Mouse (Mus musculus) heart, embryonic 11.5 days (tissue): ENCODE results near the gene Plcb1. TPM values are rescaled to one million over a fixed set of nuclear protein-coding genes. Genes with fewer than 3 reads are reported as not detected.

Source experiments
- ATAC-seq: fragments of 200-750 bp; cut with Nextera tagmentation; replicated peaks from 2 replicates; pipeline ENCODE4 v1.8.0; 2017; ENCODE audit warnings: moderate library complexity; ENCODE audit not compliant: insufficient number of reproducible peaks, low FRiP score, low TSS enrichment
- H3K27ac ChIP-seq: fragments of 300-500 bp; sonication (generic); 2 replicates; pipeline ENCODE4 v1.5.1; 2014; ENCODE audit warnings: mild to moderate bottlenecking, low read depth, low read length
- H3K27me3 ChIP-seq: fragments of 300-500 bp; sonication (generic); 2 replicates; pipeline ENCODE4 v1.6.1; 2014; ENCODE audit warnings: mild to moderate bottlenecking, low read length, mixed read lengths; ENCODE audit not compliant: control insufficient read depth, insufficient read depth
- H3K36me3 ChIP-seq: fragments of 300-500 bp; sonication (generic); 2 replicates; pipeline ENCODE4 v1.6.1; 2014; ENCODE audit warnings: mild to moderate bottlenecking, low read length, moderate library complexity, mixed read lengths; ENCODE audit not compliant: control insufficient read depth, insufficient read depth
- H3K4me1 ChIP-seq: fragments of 300-500 bp; sonication (generic); 2 replicates; pipeline ENCODE4 v1.6.1; 2014; ENCODE audit warnings: low read length; ENCODE audit not compliant: control insufficient read depth, insufficient read depth
- H3K4me2 ChIP-seq: fragments of 300-500 bp; sonication (generic); 2 replicates; pipeline ENCODE4 v1.6.1; 2014; ENCODE audit warnings: mild to moderate bottlenecking, moderate library complexity
- H3K4me3 ChIP-seq: fragments of 300-500 bp; sonication (generic); 2 replicates; pipeline ENCODE4 v1.5.1; 2014; ENCODE audit warnings: low read depth, low read length
- H3K9ac ChIP-seq: fragments of 300-500 bp; sonication (generic); 2 replicates; pipeline ENCODE4 v1.6.1; 2014; ENCODE audit warnings: mild to moderate bottlenecking, low read depth, low read length, moderate library complexity
- H3K9me3 ChIP-seq: fragments of 300-500 bp; sonication (generic); replicated peaks from 2 replicates; pipeline ENCODE4 v1.6.1; 2016; ENCODE audit warnings: low read length; ENCODE audit not compliant: control insufficient read depth
- WGBS: fragments of 180-500 bp; shearing (Covaris S2); extraction: QIAGEN DNeasy Blood & Tissue Kit; methylation state at CpG from one replicate; pipeline ENCODE4 v1.1.7; 2014; ENCODE audit not compliant: insufficient replicate concordance; 5-methylcytosine and 5-hydroxymethylcytosine counted together
- polyA plus RNA-seq: library from polyadenylated mRNA; unstranded; fragments of >200 nt; fragmentation: Nextera tagmentation; extraction: Ambion mirVana; gene quantifications from 2 replicates; pipeline ENCODE4 v1.2.1, GENCODE M21; 2014

Plcb1 gene
- polyA plus RNA-seq, 1 experiment from 2014 or later, result 7.2 TPM

DNA sequence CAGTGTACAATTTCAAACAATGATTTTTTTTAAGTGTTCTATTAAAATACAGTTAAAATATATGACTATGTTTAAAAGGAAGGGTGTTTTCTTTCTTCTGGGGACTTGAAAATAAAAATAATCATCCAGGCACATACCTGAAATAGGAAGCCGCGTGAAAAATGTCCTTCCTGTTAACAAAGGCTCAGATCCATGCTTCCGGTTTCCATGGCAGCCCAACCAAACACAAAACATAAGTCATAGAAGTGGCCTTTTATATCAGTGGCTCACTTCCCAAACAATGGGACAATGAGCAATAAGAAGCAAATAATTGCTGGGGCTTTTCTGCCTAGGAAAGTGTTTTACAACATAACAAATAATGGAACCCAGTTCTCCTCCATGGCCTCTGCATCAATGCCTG, 473.3 kb downstream of the Plcb1 start:
- Histone ChIP-seq H3K36me3 (no peaks in the 10 kb centered on the region), H3K4me3 (no peak overlapping the region), H3K4me1 (peaks cover 3% of the 10 kb centered on the region; the same call in 1 of the 2 replicates), H3K9ac (no peak overlapping the region), H3K27me3 (no peaks in the 10 kb centered on the region), H3K4me2 (no peak overlapping the region), H3K9me3 (no peaks in the 10 kb centered on the region), H3K27ac (no peak overlapping the region)
- WGBS, result 81% methylated on average over 3 of the region's 3 CpGs
- no peak for ATAC-seq

DNA sequence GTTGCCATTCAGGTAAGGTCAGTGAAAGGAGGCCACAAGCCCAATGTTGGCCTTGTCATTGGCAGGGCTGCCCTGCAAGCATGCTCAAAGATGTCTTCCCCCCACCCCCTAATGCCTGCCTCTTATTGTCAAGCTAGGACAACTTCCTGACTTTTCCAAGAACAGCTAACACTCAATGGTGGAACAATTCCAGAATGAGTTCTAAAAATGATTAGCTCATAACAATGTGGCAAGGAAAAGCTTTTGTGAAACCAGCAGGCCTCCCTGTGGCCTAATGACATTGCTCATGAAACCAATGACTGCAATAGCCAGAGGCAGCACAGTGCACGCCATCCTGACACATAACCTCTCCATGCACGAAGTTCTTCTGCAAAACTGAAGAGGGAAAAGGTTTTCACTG, 478.1 kb downstream of the Plcb1 start:
- WGBS, result 75% methylated on average over 2 of the region's 2 CpGs
- Histone ChIP-seq H3K27me3 (no peaks in the 10 kb centered on the region), H3K4me2 (no peak overlapping the region), H3K4me3 (no peak overlapping the region), H3K4me1 (no peaks in the 10 kb centered on the region), H3K9ac (no peak overlapping the region), H3K27ac (no peak overlapping the region), H3K36me3 (no peaks in the 10 kb centered on the region), H3K9me3 (no peaks in the 10 kb centered on the region)
- ATAC-seq, result no peak

DNA sequence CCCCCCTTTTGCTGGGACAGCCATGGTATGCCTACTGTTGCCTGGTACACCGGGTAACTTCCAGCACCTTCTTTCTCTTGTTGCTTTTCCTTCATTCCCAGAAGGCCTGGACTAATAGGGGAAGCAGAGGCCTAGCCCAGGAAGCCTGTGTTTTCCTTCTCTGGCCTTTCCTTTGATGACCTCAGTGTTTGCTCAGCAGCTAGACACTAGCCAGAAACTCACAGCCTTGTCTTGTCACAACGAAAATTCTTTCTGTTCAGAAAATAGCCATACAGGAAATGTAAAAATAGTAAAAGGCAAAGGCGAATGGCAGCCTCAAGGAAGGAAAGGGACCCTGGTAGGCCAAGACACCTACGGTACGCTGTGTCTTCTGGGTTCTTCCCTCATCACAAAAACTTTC, 489.1 kb downstream of the Plcb1 start:
- Histone ChIP-seq H3K27me3 (no peaks in the 10 kb centered on the region), H3K4me2 (no peak overlapping the region), H3K9me3 (no peaks in the 10 kb centered on the region), H3K9ac (no peak overlapping the region), H3K36me3 (no peaks in the 10 kb centered on the region), H3K4me1 (peaks cover 19% of the 10 kb centered on the region), H3K4me3 (no peak overlapping the region), H3K27ac (peak overlapping the region; percentile 54; the same call in 1 of the 2 replicates)
- ATAC-seq, result peak; percentile 72; the same call in 1 of the 2 replicates
- 41% methylated on average over 5 of the region's 5 CpGs for WGBS

DNA sequence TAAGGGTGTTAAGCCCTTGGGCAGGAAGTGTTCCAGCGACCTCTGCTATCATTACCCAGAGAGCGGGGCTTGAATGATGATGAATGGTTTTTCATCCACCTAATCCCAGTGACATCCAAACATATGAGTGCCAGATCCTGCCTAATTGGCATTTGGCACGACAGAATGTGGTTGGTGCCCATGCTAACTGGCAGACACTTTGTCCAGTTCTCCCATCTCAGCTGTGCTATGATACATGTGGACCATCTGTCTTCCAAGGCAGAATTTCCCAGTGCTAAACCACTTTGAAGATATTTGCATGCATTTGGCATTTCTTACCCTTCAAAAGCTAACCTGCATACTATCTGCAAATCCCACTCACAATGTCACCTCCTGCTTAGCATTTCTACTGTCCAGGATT, 492.6 kb downstream of the Plcb1 start:
- Histone ChIP-seq H3K4me3 (no peak overlapping the region), H3K27ac (no peak overlapping the region), H3K27me3 (no peaks in the 10 kb centered on the region), H3K36me3 (no peaks in the 10 kb centered on the region), H3K4me1 (peaks cover 19% of the 10 kb centered on the region), H3K9ac (no peak overlapping the region), H3K4me2 (no peak overlapping the region; the same call in 1 of the 2 replicates), H3K9me3 (no peaks in the 10 kb centered on the region)
- WGBS, result 49% methylated on average over 3 of the region's 3 CpGs
- ATAC-seq, result no peak

GRCm38 (mm10) chr2:135279026-135279425, 493.2 kb downstream of the Plcb1 start:
- ATAC-seq, result no peak
- peaks cover 19% of the 10 kb centered on the region for H3K4me1 ChIP-seq
- no peaks in the 10 kb centered on the region for H3K9me3 ChIP-seq
- WGBS, result 18% methylated on average over 6 of the region's 6 CpGs
- H3K27me3 ChIP-seq, result no peaks in the 10 kb centered on the region
- H3K27ac ChIP-seq, result no peak overlapping the region
- H3K4me3 ChIP-seq, result no peak overlapping the region
- H3K36me3 ChIP-seq, result no peaks in the 10 kb centered on the region
- no peak overlapping the region for H3K9ac ChIP-seq
- H3K4me2 ChIP-seq, result peak overlapping the region; percentile 27; the same call in 1 of the 2 replicates

- 61% methylated on average over 3 of the region's 3 CpGs for WGBS
- no peak overlapping the region for H3K9ac ChIP-seq
Observed at GRCm38 (mm10) chr2:135283783-135284182, 497.9 kb downstream of the Plcb1 start.

DNA sequence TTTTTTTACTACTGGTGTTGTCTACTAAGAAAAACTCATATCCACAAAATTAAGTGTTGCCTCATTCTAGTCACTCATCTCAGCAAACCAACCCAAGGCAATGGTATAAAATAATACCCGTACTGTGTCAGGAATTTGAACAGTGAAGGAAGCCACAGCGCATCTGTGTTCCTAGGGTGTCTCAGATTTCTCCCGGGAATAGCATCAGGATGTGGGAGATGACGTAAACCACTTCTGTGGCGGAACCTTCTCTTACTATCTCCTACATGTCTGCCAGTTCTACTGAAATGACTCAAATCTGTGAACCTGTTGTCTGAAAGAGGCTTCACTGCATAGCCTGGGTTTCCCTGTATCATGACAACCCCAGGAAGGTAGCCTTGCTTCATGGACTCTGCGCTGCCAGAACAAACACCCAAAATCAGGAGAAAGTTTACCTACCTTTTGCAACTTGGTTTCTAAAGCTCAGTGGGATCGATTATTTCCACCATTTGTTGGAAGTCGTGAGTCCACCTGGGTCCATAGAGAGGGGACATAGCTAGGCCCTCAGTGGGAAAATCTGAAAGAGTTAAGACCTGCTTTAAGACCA, 510.4 kb downstream of the Plcb1 start:
- Histone ChIP-seq H3K4me1 (no peaks in the 10 kb centered on the region), H3K36me3 (no peaks in the 10 kb centered on the region), H3K4me3 (no peak overlapping the region), H3K27me3 (no peaks in the 10 kb centered on the region), H3K27ac (no peak overlapping the region), H3K9ac (no peak overlapping the region), H3K9me3 (no peaks in the 10 kb centered on the region), H3K4me2 (no peak overlapping the region)
- ATAC-seq, result no peak
- 78% methylated on average over 8 of the region's 8 CpGs for WGBS

More at GRCm38 (mm10) chr2:135283783-135284182, 497.9 kb downstream of the Plcb1 start:
- Histone ChIP-seq H3K4me3 (no peak overlapping the region), H3K36me3 (no peaks in the 10 kb centered on the region), H3K9me3 (no peaks in the 10 kb centered on the region), H3K4me1 (peaks cover 7% of the 10 kb centered on the region), H3K27me3 (no peaks in the 10 kb centered on the region), H3K27ac (no peak overlapping the region), H3K4me2 (no peak overlapping the region)
- ATAC-seq, result no peak

GRCm38 (mm10) chr2:135300480-135300879, 514.6 kb downstream of the Plcb1 start:
- Histone ChIP-seq H3K9me3 (no peaks in the 10 kb centered on the region), H3K9ac (no peak overlapping the region), H3K36me3 (no peaks in the 10 kb centered on the region), H3K27me3 (no peaks in the 10 kb centered on the region), H3K4me2 (no peak overlapping the region), H3K4me3 (no peak overlapping the region), H3K27ac (no peak overlapping the region), H3K4me1 (no peaks in the 10 kb centered on the region)
- 88% methylated on average over 1 of the region's 1 CpGs for WGBS
- ATAC-seq, result no peak

GRCm38 (mm10) chr2:135302483-135302882, 516.6 kb downstream of the Plcb1 start:
- Histone ChIP-seq H3K9ac (no peak overlapping the region), H3K4me1 (no peaks in the 10 kb centered on the region), H3K9me3 (no peaks in the 10 kb centered on the region), H3K27ac (no peak overlapping the region), H3K4me3 (no peak overlapping the region), H3K36me3 (no peaks in the 10 kb centered on the region), H3K27me3 (no peaks in the 10 kb centered on the region), H3K4me2 (no peak overlapping the region)
- WGBS, result 84% methylated on average over 2 of the region's 2 CpGs
- no peak for ATAC-seq
